Mouse (Mus musculus) hindlimb bud, embryonic 11.5 days (tissue): ENCODE measurements at regions not wholly inside any gene's neighbourhood (a gene's known extent, or its start where the extent isn't known, plus 50 kb on each side); places are given as distances from the start of the nearest gene placed in this dataset.

ENCODE experiments used
- DNase-seq: peaks from one replicate; pipeline ENCODE4 v3.0.0-alpha.2; 2012; ENCODE audit warnings: low read depth, low spot score; ENCODE audit errors: extremely low spot score

GRCm38 (mm10) chr10:27994376-27995034 is 80.1 kb upstream of the Ptprk start:
- DNase-seq, result no peak

GRCm38 (mm10) chr10:27995035-27995399 is 79.6 kb upstream of the Ptprk start:
- no peak for DNase-seq

- no peak for DNase-seq
Measured at GRCm38 (mm10) chr10:28010756-28011155, 63.9 kb upstream of the Ptprk start.

- no peak for DNase-seq
Measured at GRCm38 (mm10) chr10:28012135-28012534, 62.5 kb upstream of the Ptprk start.

GRCm38 (mm10) chr10:28013401-28013800 is 61.2 kb upstream of the Ptprk start:
- DNase-seq, result no peak

GRCm38 (mm10) chr10:28014306-28014825 is 60.3 kb upstream of the Ptprk start:
- no peak for DNase-seq
